15 mouse cellular contexts compared by ENCODE assay signal in the genomic region with DNA sequence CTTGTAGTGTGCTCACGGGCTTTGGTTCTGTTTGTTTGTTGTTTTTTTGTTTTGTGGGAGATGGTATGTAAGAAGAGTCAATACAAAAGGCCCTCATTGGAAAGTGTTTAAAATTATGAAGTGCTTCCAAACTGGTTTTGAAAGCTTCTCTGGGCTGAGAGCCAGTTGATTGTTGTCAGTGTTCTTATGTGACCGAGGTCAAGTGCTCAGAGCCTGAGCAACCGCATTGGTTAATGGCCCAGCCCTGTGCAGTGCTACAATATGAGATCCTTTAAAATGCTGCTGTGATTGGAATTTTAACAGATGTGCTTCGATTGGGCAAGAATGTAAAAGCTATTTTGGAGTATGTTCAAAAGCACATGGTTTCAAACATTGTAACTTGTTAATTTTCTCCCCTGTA.
DNase-seq lines count a peak whose midpoint lies in the region; ATAC-seq and TF ChIP-seq lines count a peak whose summit lies in the region.
"Had no signal": no experiment of that assay in that cellular context is flagged by ENCODE, and none has a peak within 500 bp of the region (broad histone marks: within the 10 kb centered on the region; RNA-seq: fewer than 3 reads in every experiment).

No protein-coding gene starts in this region.

- no peaks in the 10 kb centered on the region for H3K9me3 ChIP-seq in liver, embryonic 12.5 days (replicated peaks)
- H3K9me3 ChIP-seq: embryonic facial prominence, embryonic 12.5 days; limb, embryonic 15.5 days; midbrain, embryonic 15.5 days; stomach, embryonic 15.5 days had no signal

- H3K4me3 ChIP-seq in liver, adult 2 months (ENCODE audit: insufficient read depth, low read depth, low read length): no peak overlapping the region
- no peak overlapping the region for H3K4me3 ChIP-seq in liver, embryonic 12.5 days
- H3K4me3 ChIP-seq: embryonic facial prominence, embryonic 12.5 days; limb, embryonic 15.5 days; midbrain, embryonic 15.5 days; stomach, embryonic 15.5 days had no signal

- TF ChIP-seq CTCF in liver, adult 2 months (IDR thresholded peaks at IDR 0.05; ENCODE audit: low read depth, low read length): no peak

- no peak overlapping the region for H3K27ac ChIP-seq in liver, adult 2 months (replicated peaks; ENCODE audit: insufficient read depth, low read depth, low read length)
- no peak overlapping the region for H3K27ac ChIP-seq in liver, embryonic 12.5 days
- H3K27ac ChIP-seq: embryonic facial prominence, embryonic 12.5 days; limb, embryonic 15.5 days; midbrain, embryonic 15.5 days had no signal

- H3K4me1 ChIP-seq in liver, adult 2 months (ENCODE audit: control insufficient read depth, insufficient read depth, low read length): peaks cover 8% of the 10 kb centered on the region
- H3K4me1 ChIP-seq in liver, embryonic 12.5 days: no peaks in the 10 kb centered on the region
- H3K4me1 ChIP-seq: embryonic facial prominence, embryonic 12.5 days; limb, embryonic 15.5 days; midbrain, embryonic 15.5 days had no signal

- H3K9ac ChIP-seq in liver, adult 2 months (ENCODE audit: low read depth, low read length): no peak overlapping the region
- H3K9ac ChIP-seq in liver, embryonic 12.5 days: no peak overlapping the region
- H3K9ac ChIP-seq: embryonic facial prominence, embryonic 12.5 days; forebrain, postnatal 0 days; limb, embryonic 15.5 days; midbrain, embryonic 15.5 days; stomach, embryonic 15.5 days had no signal

- H3K36me3 ChIP-seq in liver, adult 2 months (ENCODE audit: control insufficient read depth, insufficient read depth, low read length): peaks cover 2% of the 10 kb centered on the region; the same call in 1 of the 2 replicates
- H3K36me3 ChIP-seq in liver, embryonic 12.5 days: no peaks in the 10 kb centered on the region
- H3K36me3 ChIP-seq: embryonic facial prominence, embryonic 12.5 days; G1E; limb, embryonic 15.5 days; midbrain, embryonic 15.5 days; stomach, embryonic 15.5 days had no signal

- no peaks in the 10 kb centered on the region for H3K27me3 ChIP-seq in liver, adult 2 months (ENCODE audit: control insufficient read depth, insufficient read depth, low read length)
- H3K27me3 ChIP-seq in liver, embryonic 12.5 days (replicated peaks): no peaks in the 10 kb centered on the region
- H3K27me3 ChIP-seq: embryonic facial prominence, embryonic 12.5 days; limb, embryonic 15.5 days; midbrain, embryonic 15.5 days; stomach, embryonic 15.5 days had no signal

- no peak overlapping the region for H3K4me2 ChIP-seq in liver, embryonic 12.5 days
- H3K4me2 ChIP-seq: embryonic facial prominence, embryonic 12.5 days; limb, embryonic 15.5 days; midbrain, embryonic 15.5 days; stomach, embryonic 15.5 days had no signal

- DNase-seq in gastrocnemius, adult 18-20 months (ENCODE audit: low spot score): peak; percentile 16
- no peak for DNase-seq in gastrocnemius, adult 8-10 months (ENCODE audit: low spot score in 2 of 2)
- DNase-seq in liver, adult 2 months (ENCODE audit: extremely low read depth, low read depth, low spot score): peak; percentile 88
- peak; percentile 28 for DNase-seq in fat pad, adult 2 months (ENCODE audit: extremely low read depth, low read depth, low spot score)
- DNase-seq in lung, postnatal 36 days: peak; percentile 80
- DNase-seq in layer of hippocampus, adult 9-10 months (ENCODE audit: low spot score): no peak
- no peak for DNase-seq in spleen, postnatal 10 days (ENCODE audit: low spot score in 2 of 2)
- DNase-seq: cerebellum, adult 9-11 months; forebrain, postnatal 0 days had no signal

- TF ChIP-seq POLR2A in liver, adult 2 months (IDR thresholded peaks at IDR 0.05; ENCODE audit: extremely low read depth, insufficient read depth, low read length): no peak

- ATAC-seq in liver, embryonic 12.5 days: no peak
- ATAC-seq: forebrain, postnatal 0 days; midbrain, embryonic 15.5 days had no signal

- H3K79me2 ChIP-seq in liver, adult 2 months (ENCODE audit: control insufficient read depth, insufficient read depth, low read length): no peaks in the 10 kb centered on the region

- WGBS in liver, adult 2 months: 11% methylated on average over 4 of the region's 4 CpGs
- WGBS in liver, embryonic 12.5 days (ENCODE audit: insufficient replicate concordance): 66% methylated on average over 4 of the region's 4 CpGs

Comparison
In these comparisons a context has a peak if more than half of its experiments do, and no peak if none do; other contexts are left out.
1. DNase-seq: peak in gastrocnemius, adult 18-20 months (single experiment), liver, adult 2 months (single experiment), fat pad, adult 2 months (single experiment) and lung, postnatal 36 days (single experiment); none in gastrocnemius, adult 8-10 months (0 of 2), layer of hippocampus, adult 9-10 months (single experiment) and spleen, postnatal 10 days (0 of 2).